Mouse (Mus musculus): ENCODE results near the gene Eif1b.
"Not testable (repeated sequence)": the region's sequence is repeated elsewhere in the genome, so short reads cannot be mapped to it uniquely, and the experiment has no call there.

Eif1b gene

GRCm38 (mm10) chr9:120521161-120521560 is 29.1 kb downstream of the Eif1b start:
- no peak for DNase-seq (ENCODE audit: low spot score in 2 of 2)

DNA sequence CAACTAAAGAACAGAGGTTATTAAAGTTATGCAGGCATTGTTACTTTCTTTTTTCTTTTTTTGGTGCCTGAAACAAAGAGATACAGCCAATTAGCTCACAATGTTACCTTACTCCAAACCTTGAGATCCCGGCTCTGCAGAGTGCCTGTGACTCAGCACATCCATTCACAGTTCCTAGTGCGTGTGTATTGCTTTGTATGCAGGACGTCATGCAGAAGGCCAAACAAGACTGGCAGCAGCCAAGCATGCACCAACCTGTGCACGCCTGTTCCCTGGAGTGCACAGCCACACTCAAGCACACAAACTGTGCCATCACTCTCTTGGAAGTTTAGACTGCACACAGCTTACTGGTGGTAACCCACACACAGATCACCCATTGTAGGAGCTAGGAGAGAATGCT is 35.2 kb downstream of the Eif1b start:
- no peak for DNase-seq (ENCODE audit: low spot score in 2 of 2)

DNA sequence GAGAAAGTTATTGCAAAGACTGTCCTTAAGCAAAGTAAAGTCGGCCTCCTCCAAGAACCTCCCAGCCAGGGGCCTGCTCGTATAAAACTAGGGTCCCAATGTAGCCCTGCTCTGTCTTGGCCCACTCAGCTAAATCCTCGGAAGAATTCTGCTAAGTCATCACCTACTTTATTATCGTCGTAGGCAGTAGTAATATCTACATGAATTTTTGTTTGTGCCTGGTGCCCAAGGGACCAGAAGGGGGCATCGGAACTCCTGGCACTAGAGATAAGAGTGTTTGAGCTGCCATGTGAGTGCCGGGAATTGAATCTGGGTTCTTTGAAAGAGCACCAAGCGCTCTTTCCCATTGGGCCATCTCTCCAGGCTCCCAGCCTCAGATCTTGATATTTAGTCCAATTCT is 35.9 kb downstream of the Eif1b start:
- DNase-seq (ENCODE audit: low spot score in 2 of 2) = no peak

DNA sequence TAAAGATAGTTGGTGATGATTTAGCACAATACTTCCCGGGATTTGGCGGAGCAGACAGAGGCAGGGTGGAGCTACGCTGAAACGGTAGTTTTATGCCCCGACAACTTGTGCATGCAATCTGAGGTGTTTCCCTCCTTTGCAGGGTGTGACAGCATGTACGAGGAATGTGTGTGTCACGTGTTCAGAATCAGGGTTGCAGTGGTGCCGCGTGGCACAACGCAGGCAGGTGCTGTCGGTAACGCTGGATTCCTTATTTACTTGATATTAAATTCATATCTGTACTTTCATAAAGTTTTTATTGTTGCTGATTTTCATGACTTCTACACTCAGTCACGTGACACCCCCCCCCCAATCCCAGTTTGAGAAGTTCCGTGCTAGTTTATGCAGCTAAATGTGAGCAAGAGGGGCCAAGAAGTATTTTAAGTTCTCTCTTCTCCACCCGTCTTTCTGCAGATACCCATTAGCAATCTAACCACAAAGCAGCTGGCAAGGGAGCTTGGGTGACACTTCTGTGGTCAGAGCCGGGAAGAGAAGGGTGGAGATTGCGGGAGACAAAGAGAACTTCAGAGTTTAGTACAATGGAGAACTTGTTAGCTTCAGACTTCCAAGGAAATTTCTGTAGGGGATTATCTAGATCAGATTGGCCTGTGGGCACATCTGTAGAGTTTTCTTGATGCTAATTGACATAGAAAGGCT is 36.9 kb downstream of the Eif1b start:
- DNase-seq (ENCODE audit: low spot score in 2 of 2) = no peak

DNA sequence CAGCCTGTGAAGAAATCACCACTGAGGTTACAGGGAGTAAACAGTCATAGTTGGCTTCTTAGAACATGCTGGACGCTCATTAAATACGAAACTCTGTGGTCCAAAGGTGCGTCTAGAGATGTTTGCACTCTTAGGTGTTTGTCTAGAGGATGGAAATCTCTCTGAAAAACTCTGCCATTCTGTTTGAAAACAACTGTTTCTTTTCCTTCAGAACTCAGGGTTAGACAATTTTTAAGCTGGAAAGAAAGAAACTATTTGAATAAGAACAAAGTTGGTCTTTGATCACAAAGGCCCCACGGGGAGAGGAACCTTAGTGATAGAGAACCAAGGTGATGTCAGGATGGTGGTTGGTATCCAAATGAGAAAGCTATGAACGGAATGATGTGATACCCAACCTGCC is 38.4 kb downstream of the Eif1b start:
- DNase-seq (ENCODE audit: low spot score in 2 of 2) = no peak

- no peak for DNase-seq (ENCODE audit: low spot score in 2 of 2)
These were observed 40.0 kb downstream of the Eif1b start for GRCm38 (mm10) chr9:120532062-120532461.

- DNase-seq (ENCODE audit: low spot score in 2 of 2) = no peak
These were observed 40.7 kb downstream of the Eif1b start for GRCm38 (mm10) chr9:120532691-120533090.

DNA sequence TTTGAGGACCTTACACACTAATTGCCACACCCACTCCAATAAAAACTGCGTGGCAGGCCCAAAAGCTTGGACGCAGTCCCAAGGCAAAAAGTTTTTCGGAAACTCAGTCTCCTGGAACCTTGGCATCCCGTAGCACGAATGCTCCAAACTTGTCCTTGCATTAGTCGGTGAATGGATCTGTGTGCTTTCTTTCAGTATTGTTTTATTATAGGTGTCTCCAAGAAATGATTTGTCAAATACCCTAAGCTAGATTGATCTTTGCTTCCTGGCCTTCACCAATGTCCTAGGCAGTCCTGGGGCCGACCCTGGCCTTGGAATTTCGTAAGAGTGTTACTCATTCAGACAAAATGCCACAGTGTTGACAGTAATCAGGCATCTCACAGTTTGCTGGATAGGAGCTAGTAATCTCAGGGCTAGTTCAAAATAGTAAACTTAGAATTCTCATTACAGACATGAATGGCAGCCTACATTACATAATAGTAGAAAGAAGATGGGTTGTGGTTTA is 41.5 kb downstream of the Eif1b start:
- not testable (repeated sequence) for DNase-seq (ENCODE audit: low spot score in 2 of 2)

DNA sequence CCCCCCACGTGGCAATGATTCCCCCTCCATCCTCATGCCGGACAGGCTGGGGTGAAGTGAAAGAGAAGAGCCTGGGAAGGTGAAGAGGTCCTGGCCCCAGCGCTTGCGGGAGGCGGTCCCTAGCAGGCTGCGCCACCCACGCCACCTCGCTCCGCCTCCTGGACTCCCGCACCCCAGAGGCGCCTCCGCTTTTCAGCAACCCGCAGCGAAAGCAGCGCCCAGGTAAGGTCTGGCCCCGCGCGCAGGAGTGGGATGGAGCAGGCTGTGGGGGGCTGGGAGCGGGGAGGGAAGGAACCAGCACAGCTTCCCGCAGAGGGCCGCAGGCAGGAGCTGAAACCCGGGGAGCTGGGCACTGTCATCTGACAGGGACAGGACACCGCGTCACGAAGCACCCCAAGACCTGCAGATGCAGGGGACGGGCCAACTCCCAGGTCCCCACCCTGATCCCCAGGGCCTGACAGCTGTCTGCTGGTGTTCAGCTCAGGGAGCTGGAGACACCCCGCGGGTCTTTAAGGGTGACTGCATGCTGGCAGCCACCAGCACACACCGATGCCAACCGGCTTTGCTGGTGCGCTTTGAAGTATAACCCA is 47.7 kb downstream of the Eif1b start, which contains the start of gene Entpd3:
Gene Entpd3 (plus strand): TSS at position 157 of the 590 bp plus-strand sequence.
- no peak for DNase-seq (ENCODE audit: low spot score in 2 of 2)

DNA sequence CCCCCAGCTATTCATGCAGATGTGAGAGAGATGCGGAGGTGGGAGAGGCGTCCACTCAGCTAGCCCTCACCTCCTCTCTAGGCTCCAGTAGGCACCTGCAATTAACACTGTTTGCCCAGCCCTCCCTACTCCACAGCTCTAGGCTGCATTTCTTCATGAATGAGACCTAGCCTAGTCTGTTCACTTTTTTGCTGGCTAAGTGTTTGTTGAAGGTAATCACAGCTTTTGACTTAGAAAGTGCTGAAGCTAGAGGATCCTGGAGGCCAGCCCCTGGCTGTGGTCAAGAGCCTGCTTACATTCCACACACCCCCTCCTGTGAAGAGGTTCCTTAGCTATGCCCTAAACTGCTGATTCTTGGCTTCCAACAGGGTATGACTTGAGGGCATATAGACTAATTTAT is 49.4 kb downstream of the Eif1b start:
- DNase-seq (ENCODE audit: low spot score in 2 of 2) = no peak

DNA sequence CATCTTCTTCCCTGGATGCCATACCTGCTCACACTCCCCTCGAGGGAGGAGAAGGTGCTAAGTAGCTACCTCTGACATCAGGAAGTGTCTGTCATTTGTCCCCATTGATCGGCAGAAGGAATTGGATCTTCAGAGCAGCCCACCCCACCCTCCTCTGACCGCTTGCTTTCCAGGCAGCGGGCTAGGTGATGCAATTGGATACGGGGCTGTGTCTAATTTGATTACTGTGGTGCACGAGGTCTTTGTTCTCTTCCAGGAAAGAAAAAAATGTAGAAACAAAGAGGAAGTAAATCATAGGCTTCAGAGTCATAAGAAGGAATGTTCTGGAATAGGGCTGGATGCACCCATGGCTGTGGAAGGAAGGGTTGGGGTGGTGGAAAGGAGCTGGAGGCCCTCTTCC is 50.2 kb downstream of the Eif1b start:
- DNase-seq (ENCODE audit: low spot score in 2 of 2) = no peak

Measured in urinary bladder, postnatal 36 days (tissue).